Mouse (Mus musculus) heart, adult 2 months (tissue): ENCODE results near the gene Alg9.

Source experiments
- CTCF ChIP-seq: fragments of 200-600 bp; IDR thresholded peaks from 2 replicates; pipeline ENCODE4 v1.8.1; 2022; ENCODE audit warnings: antibody characterized with exemption, mild to moderate bottlenecking, moderate library complexity
- EP300 ChIP-seq: fragments of 200-500 bp; IDR thresholded peaks from 2 replicates; pipeline ENCODE4 v1.6.1; 2011; ENCODE audit warnings: low read depth, low read length, control low read depth; ENCODE audit not compliant: insufficient read depth
- POLR2A ChIP-seq: fragments of 200-500 bp; IDR thresholded peaks from 2 replicates; pipeline ENCODE4 v1.6.1; 2011; ENCODE audit warnings: mild to moderate bottlenecking, low read depth, low read length, control low read depth; ENCODE audit not compliant: insufficient read depth

DNA sequence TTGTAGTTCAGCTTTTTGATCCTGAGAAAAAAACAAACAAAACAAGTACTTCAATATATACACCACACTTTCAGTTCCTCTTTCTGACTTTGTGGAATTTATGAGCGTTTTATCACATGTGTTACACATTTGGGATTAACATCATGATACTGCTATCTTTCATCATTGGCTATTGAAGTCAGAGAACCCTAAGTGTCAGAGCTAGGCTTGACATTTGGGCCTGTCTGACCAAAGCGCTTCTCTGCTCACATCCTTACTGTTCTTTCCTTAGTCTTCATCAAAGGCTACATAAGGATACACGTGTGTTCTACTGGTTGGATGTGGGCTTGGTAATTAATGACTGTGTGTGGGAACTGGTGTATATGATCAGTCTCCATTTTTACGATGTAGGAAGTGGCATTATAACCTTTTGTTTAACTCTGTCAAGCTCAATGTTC is 775 bp upstream of the Alg9 start:
- TF ChIP-seq POLR2A (no peak), CTCF (no peak), EP300 (no peak)
